Mouse (Mus musculus): Measurements from ENCODE around the gene Pkd2. TPM values are rescaled to one million over a fixed set of nuclear protein-coding genes. Genes with fewer than 3 reads are reported as not detected.

Gene Pkd2
- polyA plus RNA-seq, 1 experiment from 2014 or later: 4.5 TPM

- Histone ChIP-seq H3K36me3 (ENCODE audit: control insufficient read depth, insufficient read depth) (no peaks in the 10 kb centered on the region), H3K9ac (ENCODE audit: low read depth, low read length) (peak overlapping the region; percentile 76), H3K9me3 (ENCODE audit: control insufficient read depth) (0 out of 2 replicates have a peak, but pooled peaks cover 4% of the 10 kb centered on the region), H3K4me2 (replicated peaks; ENCODE audit: low read depth) (peak overlapping the region; percentile 95), H3K4me1 (replicated peaks; ENCODE audit: control insufficient read depth, insufficient read depth, low read length) (peaks cover 3% of the 10 kb centered on the region; the same call in 1 of the 2 replicates), H3K4me3 (ENCODE audit: low read depth, low read length) (peak overlapping the region; percentile 91), H3K27me3 (replicated peaks; ENCODE audit: control insufficient read depth, insufficient read depth, low read length) (no peaks in the 10 kb centered on the region), H3K27ac (ENCODE audit: low read depth, low read length) (peak overlapping the region; percentile 80)
- peak; percentile 74 for ATAC-seq
- TF ChIP-seq CTCF (IDR thresholded peaks at IDR 0.05; ENCODE audit: low read depth): no peak
- 2% methylated on average over 73 of the region's 82 CpGs for WGBS
These were observed 631 bp downstream of the Pkd2 start for GRCm38 (mm10) chr5:104459706-104460455.

GRCm38 (mm10) chr5:104460456-104460838, 1.2 kb downstream of the Pkd2 start:
- no peak for TF ChIP-seq CTCF (IDR thresholded peaks at IDR 0.05; ENCODE audit: low read depth)

GRCm38 (mm10) chr5:104460856-104461255, 1.6 kb downstream of the Pkd2 start:
- no peaks in the 10 kb centered on the region; the same call in 1 of the 2 replicates for H3K36me3 ChIP-seq (ENCODE audit: control insufficient read depth, insufficient read depth)
- H3K4me3 ChIP-seq (ENCODE audit: low read depth, low read length): peak overlapping the region; percentile 91
- no peak for ATAC-seq
- no peak overlapping the region for H3K27ac ChIP-seq (ENCODE audit: low read depth, low read length)
- peak overlapping the region; percentile 95 for H3K4me2 ChIP-seq (replicated peaks; ENCODE audit: low read depth)
- H3K9ac ChIP-seq (ENCODE audit: low read depth, low read length): no peak overlapping the region
- TF ChIP-seq CTCF (IDR thresholded peaks at IDR 0.05; ENCODE audit: low read depth): no peak
- no peaks in the 10 kb centered on the region for H3K27me3 ChIP-seq (replicated peaks; ENCODE audit: control insufficient read depth, insufficient read depth, low read length)
- H3K4me1 ChIP-seq (replicated peaks; ENCODE audit: control insufficient read depth, insufficient read depth, low read length): peaks cover 3% of the 10 kb centered on the region; the same call in 1 of the 2 replicates
- H3K9me3 ChIP-seq (ENCODE audit: control insufficient read depth): 0 out of 2 replicates have a peak, but pooled peaks cover 4% of the 10 kb centered on the region
- 31% methylated on average over 6 of the region's 7 CpGs for WGBS

More at GRCm38 (mm10) chr5:104460456-104460838, 1.2 kb downstream of the Pkd2 start:
- peaks cover 3% of the 10 kb centered on the region; the same call in 1 of the 2 replicates for H3K4me1 ChIP-seq (replicated peaks; ENCODE audit: control insufficient read depth, insufficient read depth, low read length)
- 40% methylated on average over 3 of the region's 3 CpGs for WGBS
- H3K27ac ChIP-seq (ENCODE audit: low read depth, low read length): no peak overlapping the region
- no peaks in the 10 kb centered on the region for H3K36me3 ChIP-seq (ENCODE audit: control insufficient read depth, insufficient read depth)
- peak overlapping the region; percentile 95 for H3K4me2 ChIP-seq (replicated peaks; ENCODE audit: low read depth)
- 0 out of 2 replicates have a peak, but pooled peaks cover 4% of the 10 kb centered on the region for H3K9me3 ChIP-seq (ENCODE audit: control insufficient read depth)
- peak overlapping the region; percentile 76; the same call in 1 of the 2 replicates for H3K9ac ChIP-seq (ENCODE audit: low read depth, low read length)
- H3K27me3 ChIP-seq (replicated peaks; ENCODE audit: control insufficient read depth, insufficient read depth, low read length): no peaks in the 10 kb centered on the region
- ATAC-seq: no peak
- H3K4me3 ChIP-seq (ENCODE audit: low read depth, low read length): peak overlapping the region; percentile 91

GRCm38 (mm10) chr5:104465279-104465678, 6.0 kb downstream of the Pkd2 start:
- H3K4me3 ChIP-seq (ENCODE audit: low read depth, low read length): no peak overlapping the region

GRCm38 (mm10) chr5:104465731-104466130, 6.5 kb downstream of the Pkd2 start:
- WGBS: 83% methylated on average over 12 of the region's 12 CpGs
- ATAC-seq: no peak
- H3K4me3 ChIP-seq (ENCODE audit: low read depth, low read length): no peak overlapping the region
- TF ChIP-seq CTCF (IDR thresholded peaks at IDR 0.05; ENCODE audit: low read depth): no peak
- H3K9me3 ChIP-seq (ENCODE audit: control insufficient read depth): no peaks in the 10 kb centered on the region
- H3K4me2 ChIP-seq (replicated peaks; ENCODE audit: low read depth): no peak overlapping the region
- H3K27me3 ChIP-seq (replicated peaks; ENCODE audit: control insufficient read depth, insufficient read depth, low read length): no peaks in the 10 kb centered on the region
- H3K4me1 ChIP-seq (replicated peaks; ENCODE audit: control insufficient read depth, insufficient read depth, low read length): no peaks in the 10 kb centered on the region
- no peak overlapping the region for H3K27ac ChIP-seq (ENCODE audit: low read depth, low read length)
- H3K36me3 ChIP-seq (ENCODE audit: control insufficient read depth, insufficient read depth): peaks cover 19% of the 10 kb centered on the region; the same call in 1 of the 2 replicates
- H3K9ac ChIP-seq (ENCODE audit: low read depth, low read length): no peak overlapping the region

More at GRCm38 (mm10) chr5:104465279-104465678, 6.0 kb downstream of the Pkd2 start:
- ATAC-seq: no peak
- no peak overlapping the region for H3K9ac ChIP-seq (ENCODE audit: low read depth, low read length)
- no peaks in the 10 kb centered on the region for H3K4me1 ChIP-seq (replicated peaks; ENCODE audit: control insufficient read depth, insufficient read depth, low read length)
- 72% methylated on average over 8 of the region's 8 CpGs for WGBS
- peaks cover 17% of the 10 kb centered on the region; the same call in 1 of the 2 replicates for H3K36me3 ChIP-seq (ENCODE audit: control insufficient read depth, insufficient read depth)
- no peak for TF ChIP-seq CTCF (IDR thresholded peaks at IDR 0.05; ENCODE audit: low read depth)
- no peaks in the 10 kb centered on the region for H3K9me3 ChIP-seq (ENCODE audit: control insufficient read depth)
- H3K4me2 ChIP-seq (replicated peaks; ENCODE audit: low read depth): no peak overlapping the region
- H3K27ac ChIP-seq (ENCODE audit: low read depth, low read length): no peak overlapping the region
- no peaks in the 10 kb centered on the region for H3K27me3 ChIP-seq (replicated peaks; ENCODE audit: control insufficient read depth, insufficient read depth, low read length)

- no peak overlapping the region for H3K4me2 ChIP-seq (replicated peaks; ENCODE audit: low read depth)
- no peak overlapping the region for H3K4me3 ChIP-seq (ENCODE audit: low read depth, low read length)
- TF ChIP-seq CTCF (IDR thresholded peaks at IDR 0.05; ENCODE audit: low read depth): no peak
- no peak for ATAC-seq
- H3K27me3 ChIP-seq (replicated peaks; ENCODE audit: control insufficient read depth, insufficient read depth, low read length): no peaks in the 10 kb centered on the region
- no peaks in the 10 kb centered on the region for H3K9me3 ChIP-seq (ENCODE audit: control insufficient read depth)
- H3K9ac ChIP-seq (ENCODE audit: low read depth, low read length): no peak overlapping the region
- H3K4me1 ChIP-seq (replicated peaks; ENCODE audit: control insufficient read depth, insufficient read depth, low read length): no peaks in the 10 kb centered on the region
- WGBS: 95% methylated on average over 16 of the region's 16 CpGs
- H3K27ac ChIP-seq (ENCODE audit: low read depth, low read length): no peak overlapping the region
- peaks cover 24% of the 10 kb centered on the region; the same call in 1 of the 2 replicates for H3K36me3 ChIP-seq (ENCODE audit: control insufficient read depth, insufficient read depth)
These were observed 7.6 kb downstream of the Pkd2 start for GRCm38 (mm10) chr5:104466816-104467215.
